Mouse (Mus musculus) embryonic stem cell, embryonic (primary cell): ENCODE measurements around the gene Pigv.

Experiments used
- CTCF ChIA-PET, 4 experiments: fragments of 300-600 bp in 2 of 4; fragments of 350-600 bp in 2 of 4; sonication (Branson Sonifier 250); formaldehyde crosslinking; loops; one replicate each; lab custom pipeline; 2022; ENCODE audit warnings: inconsistent platforms in 2 of 4; lab: Charles Lee
- POLR2A ChIA-PET, 4 experiments: fragments of 300-600 bp in 2 of 4; fragments of 350-600 bp in 2 of 4; sonication (Branson Sonifier 250); formaldehyde crosslinking; loops; one replicate each; lab custom pipeline; 2022; ENCODE audit warnings: antibody characterized with exemption in 4 of 4, inconsistent platforms in 1 of 4; lab: Charles Lee

The Pigv gene

DNA sequence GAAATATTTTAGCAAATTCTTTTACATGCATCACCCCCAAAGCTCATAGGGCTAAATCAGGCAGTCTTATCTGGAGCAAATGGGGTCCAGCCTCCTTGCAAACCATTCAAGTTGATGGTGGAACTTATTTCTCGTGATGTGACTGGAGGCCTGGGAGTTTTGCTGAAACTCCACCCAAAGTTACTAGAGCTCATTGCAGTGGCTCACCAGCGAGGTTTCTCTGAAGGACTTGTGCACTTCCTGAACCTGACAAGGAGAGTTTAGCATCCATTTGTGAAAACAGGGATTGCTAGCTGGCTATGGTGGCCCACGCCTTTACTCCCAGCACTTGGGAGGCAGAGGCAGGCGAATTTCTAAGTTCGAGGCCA lies 38.4 kb downstream of the Pigv start:
- POLR2A ChIA-PET: interaction anchor here in 3 of 4 experiments (0.6 to 3.4 kb wide), 59 partner anchors 8 to 553 kb away, joined by 3 to 36 read pairs (median 4); partner anchors contain the start of genes Zdhhc18 (in 2 of the 3), Cep85 (in 1 of the 3), Gpatch3 (in 1 of the 3) and Gpn2 (in 1 of the 3)
- CTCF ChIA-PET: interaction anchor here in 3 of 4 experiments (0.6 to 1.9 kb wide), 23 partner anchors 9 to 230 kb away, joined by 3 to 13 read pairs (median 4); partner anchors contain the start of gene Zdhhc18 (in 3 of the 3)

DNA sequence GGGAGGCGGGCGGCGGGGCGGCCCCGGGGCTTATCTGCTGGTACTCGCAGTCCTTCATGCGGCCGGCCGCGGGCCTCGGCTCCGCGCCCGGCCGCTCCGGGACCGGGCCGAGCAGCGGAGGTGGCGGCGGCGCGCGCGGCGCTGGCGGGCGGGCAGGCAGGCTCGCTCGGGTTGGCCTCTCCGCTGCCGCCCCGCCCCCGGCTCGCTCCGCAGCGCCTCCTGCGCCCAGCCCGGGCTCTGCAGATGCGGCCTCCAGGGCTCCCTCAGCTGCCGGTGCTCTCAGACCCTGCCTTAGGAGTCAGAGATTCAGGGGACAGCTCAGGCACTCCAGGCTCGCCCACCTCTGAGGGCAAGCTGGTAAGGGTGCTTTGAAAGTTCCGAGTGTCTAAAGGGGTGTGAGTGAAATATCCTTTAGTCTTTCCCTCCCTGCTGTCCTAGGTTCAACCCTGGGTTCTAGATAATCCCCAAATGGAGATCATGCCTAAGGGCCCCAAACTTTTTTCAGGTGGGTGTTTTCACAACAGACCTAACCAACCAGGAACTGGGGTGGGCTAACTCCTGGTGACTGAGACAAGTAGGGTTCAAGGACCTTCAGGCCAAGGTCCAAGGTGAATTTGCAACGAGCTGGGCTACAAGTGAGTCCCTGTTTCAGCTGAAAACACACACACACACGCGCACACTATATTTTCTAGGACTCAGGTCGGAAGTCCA lies 39.0 kb downstream of the Pigv start:
- ChIA-PET CTCF (interaction anchor here in 3 of 4 experiments (0.5 to 1.9 kb wide), 26 partner anchors 8 to 231 kb away, joined by 3 to 13 read pairs (median 4); partner anchors contain the start of gene Zdhhc18 (in 3 of the 3)), POLR2A (interaction anchor here in 3 of 4 experiments (0.6 to 3.4 kb wide), 58 partner anchors 8 to 553 kb away, joined by 3 to 36 read pairs (median 4); partner anchors contain the start of genes Zdhhc18 (in 2 of the 3), Cep85 (in 1 of the 3), Gpatch3 (in 1 of the 3) and Gpn2 (in 1 of the 3))

DNA sequence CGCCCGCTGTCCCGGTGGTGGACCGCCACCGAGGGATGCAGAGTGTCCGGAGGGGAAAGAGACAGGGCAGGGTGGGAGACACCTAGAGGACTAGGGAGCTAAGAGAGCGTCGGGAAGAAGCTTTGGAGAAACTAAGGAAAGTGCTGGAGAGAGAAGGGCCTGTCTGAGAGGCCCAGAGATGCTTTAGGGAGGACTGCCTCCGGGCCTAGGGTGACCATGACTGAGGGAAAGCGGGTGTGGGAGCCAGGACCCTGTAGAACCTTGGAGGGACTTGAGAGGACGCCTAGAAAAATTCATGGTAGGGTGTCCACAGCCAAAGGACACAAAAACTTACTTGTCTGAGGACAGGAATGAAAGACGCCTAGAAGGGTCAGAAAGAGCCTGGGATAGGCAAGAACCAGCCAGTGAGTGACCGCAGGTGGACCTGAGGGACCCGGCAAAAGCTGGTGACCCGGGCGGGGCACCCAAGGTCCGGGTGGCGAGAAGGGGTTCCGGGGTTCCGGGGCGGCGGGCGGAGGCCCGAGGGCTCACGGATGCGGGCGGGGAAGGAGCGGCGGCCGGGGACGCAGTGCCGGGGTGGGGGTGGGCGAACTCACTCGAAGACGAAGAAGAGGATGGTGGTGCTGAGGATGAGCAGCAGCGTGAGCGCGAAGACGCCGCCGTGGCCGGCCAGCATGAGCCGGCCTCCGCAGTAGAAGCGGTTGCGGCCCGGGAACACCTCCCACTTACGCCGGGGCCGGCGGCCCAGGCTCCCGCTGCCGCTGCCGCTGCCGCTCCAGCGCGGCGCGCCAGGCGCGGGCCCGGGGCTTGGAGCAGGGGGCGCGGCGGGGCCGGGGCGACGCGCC lies 39.7 kb downstream of the Pigv start:
- CTCF ChIA-PET: interaction anchor here (0.5 to 1.9 kb wide), 28 partner anchors 8 to 232 kb away, joined by 3 to 13 read pairs (median 5); partner anchors contain the start of genes Zdhhc18 (in 2 of the 4) and Gpn2 (in 1 of the 4)
- POLR2A ChIA-PET: interaction anchor here in 3 of 4 experiments (0.6 to 3.4 kb wide), 50 partner anchors 8 to 554 kb away, joined by 3 to 36 read pairs (median 4); partner anchors contain the start of genes Zdhhc18 (in 2 of the 3), Cep85 (in 1 of the 3), Gpatch3 (in 1 of the 3) and Gpn2 (in 1 of the 3)

DNA sequence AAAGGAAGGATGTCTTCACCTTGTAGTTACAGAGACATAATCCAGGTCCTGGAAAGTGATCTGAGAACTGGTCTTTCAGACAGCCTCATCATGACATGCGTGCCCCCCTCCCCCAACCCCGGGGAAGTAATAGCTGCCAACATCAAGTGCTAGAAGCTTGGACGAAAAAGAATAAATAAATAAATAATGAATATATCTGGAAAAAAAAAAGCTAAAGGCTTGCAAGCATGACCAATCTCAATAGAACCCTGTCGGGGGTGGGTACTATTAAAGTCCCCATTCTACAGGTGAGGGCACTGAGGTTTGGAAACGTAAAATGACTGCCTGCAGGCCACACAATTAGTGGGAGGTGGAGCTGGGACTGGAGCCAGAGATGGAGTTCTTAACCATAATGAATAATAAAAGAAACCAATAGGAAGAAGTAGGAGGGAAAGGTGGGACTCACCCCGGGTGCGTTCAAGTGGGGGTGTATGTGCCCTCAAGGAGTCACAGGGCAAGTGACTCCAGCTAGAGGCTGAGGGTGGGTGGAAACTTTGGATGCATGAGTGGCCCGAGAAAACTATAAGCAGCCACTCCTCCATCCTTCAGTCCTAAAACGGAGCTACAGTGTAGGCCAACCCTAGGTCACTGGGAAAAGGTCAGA lies 40.6 kb downstream of the Pigv start:
- ChIA-PET CTCF (interaction anchor here (0.5 to 1.3 kb wide), 15 partner anchors 10 to 684 kb away, joined by 3 to 6 read pairs (median 4); partner anchors contain the start of gene Zdhhc18 (in 3 of the 4)), POLR2A (interaction anchor here in 3 of 4 experiments (0.8 to 3.4 kb wide), 26 partner anchors 8 to 279 kb away, joined by 3 to 36 read pairs (median 4); partner anchors contain the start of genes Gpatch3 (in 1 of the 3), Nudc (in 1 of the 3), Trnp1 (in 1 of the 3) and Zdhhc18 (in 1 of the 3))

DNA sequence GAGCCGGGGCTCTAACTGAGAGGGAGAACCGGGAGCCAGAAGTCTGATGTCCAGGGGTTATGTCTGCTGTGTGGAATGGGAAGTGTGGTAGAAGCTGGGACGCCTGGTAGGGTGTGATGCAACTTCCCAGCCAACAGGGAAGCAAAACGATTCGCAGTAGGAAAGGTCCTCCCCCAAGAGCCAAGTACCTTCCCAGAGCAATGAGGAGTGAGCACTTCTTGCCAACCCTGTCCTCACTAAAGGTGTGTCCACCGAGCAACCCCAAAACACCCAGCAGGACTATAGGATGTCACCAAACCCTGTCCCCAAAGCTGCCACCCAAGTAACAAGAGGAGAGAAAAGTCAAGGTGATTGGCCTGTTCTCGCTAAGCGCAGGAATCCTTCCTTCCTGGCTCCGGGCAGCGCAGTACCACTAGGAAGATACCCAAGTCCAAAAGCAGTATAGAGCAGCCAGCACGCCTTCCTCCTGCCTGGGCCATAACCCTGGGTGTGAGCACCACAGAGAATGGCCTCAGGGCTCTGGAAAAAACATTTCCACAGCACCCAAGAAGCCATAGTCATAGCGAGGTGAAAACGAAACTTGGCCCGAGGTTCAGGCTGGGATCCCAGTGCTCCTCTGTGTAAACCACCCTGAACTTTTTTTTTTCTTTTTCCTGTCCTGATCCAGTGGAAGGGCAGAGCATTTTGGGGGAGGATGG lies 41.2 kb downstream of the Pigv start:
- POLR2A ChIA-PET: interaction anchor here in 3 of 4 experiments (0.8 to 3.4 kb wide), 20 partner anchors 7 to 209 kb away, joined by 3 to 36 read pairs (median 4); partner anchors contain the start of genes Gpatch3 (in 1 of the 3), Nudc (in 1 of the 3), Trnp1 (in 1 of the 3) and Zdhhc18 (in 1 of the 3)
- CTCF ChIA-PET: interaction anchor here (0.6 to 1.3 kb wide), 9 partner anchors 17 to 685 kb away, joined by 3 to 6 read pairs (median 4); partner anchors contain the start of gene Zdhhc18 (in 3 of the 4)

DNA sequence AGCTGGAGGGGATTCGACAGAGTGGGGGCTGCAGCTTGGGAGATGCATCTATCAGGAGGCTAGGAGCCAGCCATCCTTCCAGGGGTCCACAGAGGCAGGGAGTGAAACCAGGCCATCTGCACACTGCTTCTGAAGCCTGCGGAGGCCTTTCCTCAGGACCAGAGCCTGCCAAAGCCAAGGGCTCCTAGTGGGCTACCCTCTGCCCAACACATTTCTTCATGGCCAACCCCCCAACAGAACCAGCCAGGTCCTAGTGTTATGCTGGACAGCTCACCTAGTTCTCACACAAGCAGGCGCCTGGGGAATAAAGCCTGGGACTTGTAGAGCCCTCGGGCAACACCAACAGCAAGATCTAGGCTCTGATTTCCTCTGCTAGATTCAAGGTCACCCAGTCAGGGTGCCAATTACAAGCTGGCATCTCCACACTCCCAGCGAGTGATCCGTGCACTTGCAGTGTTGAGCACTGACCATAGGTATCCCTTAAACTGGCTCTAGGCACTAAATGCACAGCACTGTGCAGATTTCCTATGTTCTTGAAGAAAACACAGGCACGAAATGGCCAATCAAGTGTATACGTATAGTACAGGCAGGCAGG lies 42.0 kb downstream of the Pigv start:
- ChIA-PET CTCF (interaction anchor here in 1 of 4 experiments (0.7 to 1.9 kb wide), 3 partner anchors 20 to 28 kb away, joined by 3 to 6 read pairs (median 3); partner anchors contain the start of genes Sfn and Zdhhc18), POLR2A (interaction anchor here in 3 of 4 experiments (0.7 to 3.0 kb wide), 9 partner anchors 9 to 238 kb away, joined by 3 to 10 read pairs (median 3); no protein-coding TSS in a partner anchor)

DNA sequence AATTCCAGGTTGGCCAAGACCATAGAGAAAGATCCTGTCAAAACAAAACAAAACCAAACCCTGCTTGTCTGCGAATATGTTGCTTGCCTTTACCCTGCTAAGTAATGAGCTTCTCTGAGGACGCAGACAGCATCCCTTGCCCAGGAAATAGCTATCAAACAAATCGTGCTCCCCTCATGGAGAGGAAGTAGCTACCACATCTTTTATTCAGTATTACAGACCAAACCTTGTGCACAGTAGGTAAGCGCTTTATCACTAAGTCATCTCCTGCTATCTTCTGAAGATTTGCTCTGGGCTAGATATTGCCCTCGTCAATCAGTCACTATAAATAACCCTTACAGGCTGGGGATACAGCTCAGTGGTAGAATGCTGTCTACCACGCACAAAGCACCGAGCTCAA lies 43.3 kb downstream of the Pigv start:
- POLR2A ChIA-PET: interaction anchor here (0.6 to 2.9 kb wide), 13 partner anchors 8 to 123 kb away, joined by 3 to 9 read pairs (median 3); partner anchors contain the start of gene Sfn (in 1 of the 4)
- CTCF ChIA-PET: interaction anchor here in 3 of 4 experiments (0.6 to 4.8 kb wide), 6 partner anchors 10 to 21 kb away, joined by 3 to 20 read pairs (median 4); partner anchors contain the start of gene Zdhhc18 (in 2 of the 3)

DNA sequence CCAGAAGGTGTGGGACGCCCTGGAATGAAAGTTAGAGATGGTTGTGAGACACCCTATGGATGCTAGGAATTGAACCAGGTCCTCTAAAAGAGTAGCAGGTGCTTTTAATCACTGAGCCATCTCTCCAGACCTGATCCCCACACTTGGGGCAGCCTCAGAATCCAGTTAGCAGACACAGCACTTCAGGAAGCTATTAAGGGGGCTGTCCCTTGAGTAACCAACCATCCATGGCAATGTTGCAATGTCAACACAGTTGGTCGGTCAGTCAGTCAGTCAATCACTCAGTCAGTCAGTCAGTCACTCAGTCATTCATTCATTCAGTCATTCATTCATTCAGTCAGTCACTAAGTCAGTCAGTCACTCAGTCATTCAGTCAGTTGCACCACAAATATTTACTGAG lies 43.9 kb downstream of the Pigv start:
- CTCF ChIA-PET: interaction anchor here in 2 of 4 experiments (0.6 to 4.8 kb wide), 5 partner anchors 14 to 22 kb away, joined by 3 to 20 read pairs (median 4); partner anchors contain the start of gene Zdhhc18 (in 2 of the 2)
- POLR2A ChIA-PET: interaction anchor here in 3 of 4 experiments (0.8 to 2.9 kb wide), 12 partner anchors 9 to 148 kb away, joined by 3 to 9 read pairs (median 3); partner anchors contain the start of genes Tent5b (in 1 of the 3) and Zdhhc18 (in 1 of the 3)

DNA sequence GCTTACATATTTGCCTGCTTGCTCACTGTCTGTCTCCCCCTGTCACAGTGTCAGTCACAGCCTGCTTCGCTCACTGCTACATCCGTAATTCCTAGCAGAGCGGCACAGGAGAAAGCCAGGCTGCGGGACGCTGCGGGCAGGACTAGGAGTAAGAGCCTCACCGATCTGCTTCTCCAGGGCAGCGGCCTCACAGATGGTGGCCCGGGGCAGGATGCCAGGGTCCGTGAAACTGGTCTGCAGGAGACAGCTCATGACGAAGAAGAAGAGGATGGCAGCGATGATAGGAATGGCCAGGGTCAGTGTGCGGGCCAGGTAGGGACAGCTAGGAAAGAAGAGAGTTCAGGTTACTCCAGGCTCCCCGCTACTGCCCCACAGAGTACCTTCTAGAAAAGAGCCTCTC lies 45.4 kb downstream of the Pigv start:
- ChIA-PET POLR2A (interaction anchor here in 3 of 4 experiments (0.5 to 3.7 kb wide), 18 partner anchors 9 to 298 kb away, joined by 3 to 23 read pairs (median 4); partner anchors contain the start of genes Sfn (in 1 of the 3) and Zdhhc18 (in 1 of the 3)), CTCF (interaction anchor here (0.6 to 4.8 kb wide), 11 partner anchors 13 to 65 kb away, joined by 3 to 21 read pairs (median 4); partner anchors contain the start of gene Sfn (in 1 of the 4))

DNA sequence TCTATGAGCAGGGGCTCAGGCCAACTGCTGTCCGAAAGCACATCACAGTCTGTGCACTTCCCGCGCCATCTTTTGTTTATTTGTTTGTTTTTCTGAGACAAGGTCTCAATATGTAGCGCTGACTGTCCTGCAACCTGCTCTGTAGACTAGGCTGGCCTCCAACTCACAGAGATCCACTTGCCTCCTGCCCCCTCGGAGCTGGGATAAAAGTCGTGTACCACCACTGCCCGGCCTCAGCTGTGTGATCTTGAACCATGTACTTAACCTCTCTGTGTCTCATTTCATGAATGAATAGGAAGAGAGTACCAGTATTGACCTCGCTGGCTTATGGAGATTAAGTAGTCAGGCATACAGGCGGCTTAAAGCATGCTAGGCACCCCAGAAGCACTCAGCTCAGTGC lies 45.8 kb downstream of the Pigv start:
- ChIA-PET POLR2A (interaction anchor here in 2 of 4 experiments (0.5 to 3.7 kb wide), 17 partner anchors 9 to 298 kb away, joined by 3 to 23 read pairs (median 6); partner anchors contain the start of gene Sfn (in 1 of the 2)), CTCF (interaction anchor here (0.6 to 4.8 kb wide), 9 partner anchors 12 to 25 kb away, joined by 3 to 21 read pairs (median 5); partner anchors contain the start of gene Sfn (in 1 of the 4))

DNA sequence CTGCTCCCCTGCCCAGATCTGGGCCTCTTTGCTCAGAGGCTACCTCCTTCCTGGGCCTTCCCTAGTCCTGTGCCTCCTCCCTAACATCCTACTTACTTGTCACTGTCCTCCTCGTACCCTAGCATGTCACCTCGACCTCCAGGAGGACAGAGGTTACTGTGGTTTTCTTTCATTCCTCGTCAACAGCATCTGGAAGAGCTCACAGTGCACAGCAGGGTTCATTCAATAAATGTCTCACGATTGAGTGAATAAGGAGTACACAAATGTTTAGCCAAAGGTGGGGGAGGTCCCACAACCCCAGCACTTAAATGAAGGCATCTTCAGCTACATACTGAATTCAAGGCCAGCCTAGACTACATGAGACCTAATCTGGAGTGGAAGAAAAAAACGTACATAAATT lies 46.2 kb downstream of the Pigv start:
- CTCF ChIA-PET: interaction anchor here (0.6 to 4.8 kb wide), 13 partner anchors 7 to 347 kb away, joined by 3 to 21 read pairs (median 7); partner anchors contain the start of genes Zdhhc18 (in 2 of the 4) and Sfn (in 1 of the 4)
- POLR2A ChIA-PET: interaction anchor here (0.5 to 4.9 kb wide), 42 partner anchors 7 to 489 kb away, joined by 3 to 36 read pairs (median 4); partner anchors contain the start of genes Gpatch3 (in 2 of the 4), Arid1a (in 1 of the 4), Nudc (in 1 of the 4) and Pigv (in 1 of the 4)

DNA sequence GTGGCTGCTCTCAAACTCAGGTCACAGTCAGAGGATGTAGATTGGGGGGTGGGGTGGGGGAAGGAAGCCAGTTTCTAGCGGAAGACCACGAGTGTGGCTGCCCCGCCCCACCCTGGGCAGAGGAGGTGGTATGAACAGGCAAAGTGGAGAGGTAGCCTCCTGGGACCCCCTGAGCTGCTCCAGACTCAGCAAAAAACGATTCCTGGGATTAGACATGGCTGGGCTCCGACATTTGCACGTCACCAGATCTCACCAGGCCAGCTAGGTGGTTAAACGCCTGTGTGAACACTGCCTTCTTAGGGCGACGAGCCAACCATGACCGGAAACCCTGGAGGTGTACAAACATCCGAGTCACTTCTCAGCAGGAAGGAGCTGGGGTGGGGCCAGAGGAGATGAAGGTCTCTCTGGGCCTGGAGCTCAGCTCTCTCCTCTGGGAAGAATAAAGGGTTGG lies 46.8 kb downstream of the Pigv start:
- POLR2A ChIA-PET: interaction anchor here (0.5 to 4.9 kb wide), 50 partner anchors 7 to 523 kb away, joined by 3 to 36 read pairs (median 4); partner anchors contain the start of genes Gpatch3 (in 2 of the 4), Arid1a (in 1 of the 4), Nudc (in 1 of the 4) and Pigv (in 1 of the 4)

DNA sequence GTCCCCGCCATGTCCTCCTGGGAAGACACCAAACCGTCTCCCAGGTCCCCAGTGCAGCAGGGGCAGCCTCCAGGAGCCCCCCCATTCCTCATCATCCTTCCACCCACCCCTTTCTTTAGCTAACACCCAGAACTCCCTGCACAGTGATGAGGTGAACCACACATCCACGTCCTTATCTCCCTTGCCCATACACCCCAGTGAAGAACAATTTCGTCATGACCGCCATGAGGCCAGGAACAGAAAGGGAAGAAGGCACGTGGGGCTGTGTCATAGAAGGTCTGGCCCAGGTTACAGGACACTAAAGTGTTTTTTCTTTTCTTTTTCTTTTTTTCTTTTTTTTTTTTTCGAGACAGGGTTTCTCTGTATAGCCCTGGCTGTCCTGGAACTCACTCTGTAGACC lies 47.6 kb downstream of the Pigv start:
- POLR2A ChIA-PET: interaction anchor here (0.6 to 4.9 kb wide), 32 partner anchors 8 to 524 kb away, joined by 3 to 36 read pairs (median 5); partner anchors contain the start of genes Gpatch3 (in 2 of the 4) and Arid1a (in 1 of the 4)
- CTCF ChIA-PET: interaction anchor here (0.6 to 4.8 kb wide), 13 partner anchors 9 to 374 kb away, joined by 3 to 21 read pairs (median 7); partner anchors contain the start of genes Zdhhc18 (in 2 of the 4) and Sfn (in 1 of the 4)

More for the DNA sequence above, 46.8 kb downstream of the Pigv start:
- CTCF ChIA-PET: interaction anchor here (0.6 to 4.8 kb wide), 16 partner anchors 8 to 347 kb away, joined by 3 to 21 read pairs (median 5); partner anchors contain the start of genes Zdhhc18 (in 2 of the 4) and Sfn (in 1 of the 4)

DNA sequence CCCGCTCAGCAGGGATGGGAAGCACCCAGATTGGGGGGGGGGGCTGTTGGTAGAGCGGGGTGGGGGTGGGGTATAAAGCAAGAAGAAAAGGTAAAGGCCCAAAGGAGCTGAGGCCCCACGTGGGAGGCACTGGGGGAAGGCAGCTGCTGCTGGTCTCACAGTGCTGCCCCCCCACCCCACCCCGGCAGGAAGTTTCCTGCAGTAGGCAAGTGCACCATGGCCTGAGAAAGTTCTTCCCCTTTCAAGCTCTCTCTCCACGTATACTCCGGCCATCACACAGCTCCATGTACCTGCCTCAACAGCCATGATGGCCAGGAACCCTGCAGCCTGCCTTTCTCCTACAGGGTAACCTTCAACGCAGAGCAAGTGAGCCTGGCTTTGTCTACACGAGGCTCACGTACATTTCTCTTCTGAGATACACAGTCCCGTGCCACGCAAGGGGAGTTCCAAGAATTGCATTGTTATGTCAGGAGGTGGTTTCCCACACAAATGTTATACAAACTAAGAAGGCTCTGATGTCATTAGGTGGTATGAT lies 50.2 kb downstream of the Pigv start:
- ChIA-PET POLR2A (interaction anchor here in 3 of 4 experiments (0.6 to 4.9 kb wide), 26 partner anchors 8 to 677 kb away, joined by 3 to 36 read pairs (median 4); partner anchors contain the start of genes Zdhhc18 (in 2 of the 3) and Gpatch3 (in 1 of the 3)), CTCF (interaction anchor here (0.6 to 4.9 kb wide), 23 partner anchors 9 to 1339 kb away, joined by 3 to 23 read pairs (median 4); partner anchors contain the start of genes Nudc (in 1 of the 4), Sfn (in 1 of the 4) and Zdhhc18 (in 1 of the 4))
